Mouse (Mus musculus): ENCODE measurements around the gene Btg3. TPM values are rescaled to one million over a fixed set of nuclear protein-coding genes. Genes with fewer than 3 reads are reported as not detected.

Gene Btg3
- polyA plus RNA-seq (2014; fragmentation: Illumina TruSeq; extraction: RNeasy Lipid Tissue Mini Kit (QIAGEN cat#74804)): 75.2 TPM

GRCm38 (mm10) chr16:78376745-78377570 lies at the start of gene Btg3:
Btg3 (minus strand) TSS chr16:78377192.

GRCm38 (mm10) chr16:78301183-78301830 lies 75.7 kb downstream of the Btg3 start, which contains the start of gene Cxadr:
Cxadr (plus strand) TSS chr16:78301489.

Other genes starting within 250 kb of the Btg3 start
- 39.5 TPM for gene Cxadr, start 75.7 kb downstream of the Btg3 start, polyA plus RNA-seq (2014; fragmentation: Illumina TruSeq; extraction: RNeasy Lipid Tissue Mini Kit (QIAGEN cat#74804))
- gene D16Ertd472e, start 199.5 kb upstream of the Btg3 start, polyA plus RNA-seq (2014; fragmentation: Illumina TruSeq; extraction: RNeasy Lipid Tissue Mini Kit (QIAGEN cat#74804)): 41.4 TPM

All from ovary, adult 10 weeks (tissue).